Mouse (Mus musculus) megakaryocyte, embryonic 14.5 days (primary cell): Measurements from ENCODE around the gene Sec61a2. TPM values are rescaled to one million over a fixed set of nuclear protein-coding genes. Genes with fewer than 3 reads are reported as not detected.

ENCODE experiments used
- H3K27me3 ChIP-seq: replicated peaks from 2 replicates; pipeline ENCODE3; 2012; ENCODE audit warnings: inconsistent platforms
- H3K36me3 ChIP-seq: replicated peaks from 2 replicates; pipeline ENCODE3; 2012; ENCODE audit warnings: low read length, inconsistent platforms, mixed read lengths
- H3K4me1 ChIP-seq: 2 replicates; pipeline ENCODE4 v1.6.1; 2012; ENCODE audit warnings: inconsistent platforms
- H3K4me3 ChIP-seq: replicated peaks from 2 replicates; pipeline ENCODE3; 2012; ENCODE audit warnings: moderate library complexity, mild to moderate bottlenecking, inconsistent platforms
- H3K9me3 ChIP-seq: 2 replicates; pipeline ENCODE4 v1.6.1; 2012; ENCODE audit warnings: inconsistent platforms
- FLI1 ChIP-seq: IDR thresholded peaks from 2 replicates; pipeline ENCODE4 v1.6.1; 2012; ENCODE audit warnings: low read length, inconsistent platforms, mixed read lengths
- GATA1 ChIP-seq: IDR thresholded peaks from 3 replicates; pipeline ENCODE4 v1.6.1; 2012; ENCODE audit warnings: mixed read lengths, low read length, inconsistent platforms, borderline replicate concordance
- polyA plus RNA-seq: library from polyadenylated mRNA; stranded (reverse); fragments of >175 nt; gene quantifications from 2 replicates; pipeline ENCODE4 v1.2.3, GENCODE M21; 2012; ENCODE audit warnings: low replicate concordance; ENCODE audit not compliant: insufficient read depth

The Sec61a2 gene
- 0.56 TPM in 1 of 2 replicates, not detected in the other for polyA plus RNA-seq

DNA sequence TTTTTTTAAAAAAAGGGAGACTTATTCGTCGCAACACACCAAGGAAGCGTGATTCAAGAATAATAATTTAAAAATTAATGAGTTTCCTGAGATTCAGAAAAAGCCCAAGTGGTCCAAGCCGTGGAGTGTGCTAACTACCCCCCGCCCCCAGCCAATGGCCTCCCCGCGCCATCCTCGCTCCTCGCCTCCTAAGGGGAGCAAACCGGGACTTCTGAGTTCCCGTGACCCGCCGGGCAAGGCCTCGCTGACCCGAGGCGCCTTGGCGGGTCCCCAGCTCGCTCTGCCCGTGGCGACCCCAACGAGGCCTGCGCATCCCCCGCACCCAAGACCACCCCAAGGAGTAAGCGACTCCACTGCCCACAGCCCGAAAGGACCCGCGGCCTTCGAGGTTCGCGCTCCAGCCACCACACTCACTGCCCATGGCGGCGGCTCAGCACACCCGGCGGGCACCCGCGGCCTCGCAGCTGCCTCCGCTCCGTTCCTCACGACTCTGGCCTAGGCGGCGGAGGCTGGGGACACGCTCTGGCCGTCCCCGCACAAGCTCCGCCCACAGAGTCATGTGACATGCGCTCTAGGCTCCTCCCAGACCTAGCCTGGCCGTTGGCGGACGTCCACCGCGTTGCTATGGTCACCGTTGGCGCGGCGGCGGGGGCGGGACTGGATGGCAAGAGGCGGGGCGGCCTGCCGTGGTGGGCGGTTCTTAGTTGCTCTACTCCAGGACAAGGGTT lies at the start of gene Sec61a2:
Sec61a2 (minus strand) TSS at position 590 of the 728 bp plus-strand sequence.
- H3K4me3 ChIP-seq, result peak within 1 kb of the TSS; percentile 97
- peaks cover 21% of the 10 kb centered on the region for H3K36me3 ChIP-seq
- TF ChIP-seq GATA1 (no peak), FLI1 (no peak)
- H3K9me3 ChIP-seq, result no peaks in the 10 kb centered on the region
- H3K27me3 ChIP-seq, result peaks cover 3% of the 10 kb centered on the region
- H3K4me1 ChIP-seq, result peaks cover 23% of the 10 kb centered on the region

- Histone ChIP-seq H3K36me3 (no peaks in the 10 kb centered on the region), H3K4me3 (no peak overlapping the region), H3K9me3 (no peaks in the 10 kb centered on the region), H3K27me3 (peaks cover 7% of the 10 kb centered on the region), H3K4me1 (peaks cover 28% of the 10 kb centered on the region)
- TF ChIP-seq FLI1 (no peak), GATA1 (no peak)
These were observed 47.8 kb upstream of the Sec61a2 start for GRCm38 (mm10) chr2:5943071-5943470.

GRCm38 (mm10) chr2:5942416-5943032 lies 47.3 kb upstream of the Sec61a2 start, which contains the start of gene Dhtkd1:
Gene Dhtkd1 (minus strand): TSS chr2:5942792.
- no peak for TF ChIP-seq GATA1
- no peak for TF ChIP-seq FLI1
- Histone ChIP-seq H3K4me1 (peaks cover 28% of the 10 kb centered on the region), H3K4me3 (peak within 1 kb of the TSS; percentile 90), H3K9me3 (no peaks in the 10 kb centered on the region), H3K36me3 (no peaks in the 10 kb centered on the region), H3K27me3 (peaks cover 7% of the 10 kb centered on the region)

DNA sequence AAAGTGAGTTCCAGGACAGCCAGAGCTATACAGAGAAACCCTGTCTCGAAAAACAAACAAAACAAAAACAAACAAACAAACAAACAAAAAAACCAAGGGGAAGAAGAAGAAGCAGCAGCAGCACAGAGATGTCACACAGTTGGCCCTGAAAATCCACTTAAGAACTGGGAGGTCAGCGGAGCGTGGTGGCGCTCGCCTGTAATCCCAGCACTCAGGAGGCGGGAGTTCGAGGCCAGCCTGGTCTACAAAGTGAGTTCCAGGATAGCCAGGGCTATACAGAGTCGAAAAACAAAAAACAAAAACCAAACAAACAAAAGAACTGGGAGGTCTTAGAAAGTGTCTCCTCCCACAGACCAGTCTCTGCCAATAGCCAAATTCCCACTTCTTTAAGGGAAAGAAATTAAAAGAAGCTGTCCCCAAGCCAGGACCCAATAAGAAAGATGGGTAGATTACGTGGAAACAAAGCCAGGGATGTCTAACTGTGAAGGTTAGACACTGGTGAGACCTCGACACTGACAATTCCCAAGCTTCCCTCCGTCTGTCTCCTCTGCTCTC lies 46.7 kb upstream of the Sec61a2 start:
- Histone ChIP-seq H3K4me3 (peak overlapping the region; percentile 90), H3K36me3 (no peaks in the 10 kb centered on the region), H3K27me3 (peaks cover 7% of the 10 kb centered on the region), H3K4me1 (peaks cover 28% of the 10 kb centered on the region), H3K9me3 (no peaks in the 10 kb centered on the region)
- no peak for TF ChIP-seq GATA1
- no peak for TF ChIP-seq FLI1

- Histone ChIP-seq H3K4me1 (peaks cover 21% of the 10 kb centered on the region), H3K4me3 (no peak overlapping the region), H3K27me3 (peaks cover 7% of the 10 kb centered on the region), H3K9me3 (no peaks in the 10 kb centered on the region), H3K36me3 (no peaks in the 10 kb centered on the region)
- no peak for TF ChIP-seq FLI1
- no peak for TF ChIP-seq GATA1
These were observed 45.7 kb upstream of the Sec61a2 start for GRCm38 (mm10) chr2:5940936-5941335.

DNA sequence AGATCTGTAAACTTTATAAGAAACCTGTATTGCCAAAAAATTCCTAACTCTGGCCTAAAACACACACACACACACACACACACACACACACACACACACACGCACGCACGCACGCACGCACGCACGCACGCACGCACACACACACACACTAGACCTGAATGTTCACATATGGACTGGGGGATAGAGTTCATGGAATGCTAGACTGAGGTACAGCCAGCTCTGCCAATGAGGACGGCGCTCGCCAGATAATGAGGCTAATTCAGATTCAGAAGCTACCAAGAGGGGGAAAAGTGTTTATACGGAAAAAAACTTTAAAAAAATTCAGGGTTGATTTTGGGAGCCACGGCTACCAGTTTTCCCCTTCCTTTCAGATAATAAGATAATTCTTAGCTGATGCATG lies 44.7 kb upstream of the Sec61a2 start:
- Histone ChIP-seq H3K4me1 (peaks cover 13% of the 10 kb centered on the region), H3K27me3 (peaks cover 7% of the 10 kb centered on the region), H3K36me3 (no peaks in the 10 kb centered on the region), H3K9me3 (no peaks in the 10 kb centered on the region), H3K4me3 (no peak overlapping the region)
- no peak for TF ChIP-seq FLI1
- TF ChIP-seq GATA1, result no peak

- Histone ChIP-seq H3K9me3 (no peaks in the 10 kb centered on the region), H3K27me3 (peaks cover 7% of the 10 kb centered on the region), H3K4me1 (peaks cover 13% of the 10 kb centered on the region), H3K36me3 (no peaks in the 10 kb centered on the region), H3K4me3 (no peak overlapping the region)
- TF ChIP-seq FLI1, result no peak
- no peak for TF ChIP-seq GATA1
These were observed 44.1 kb upstream of the Sec61a2 start for GRCm38 (mm10) chr2:5939319-5939718.

DNA sequence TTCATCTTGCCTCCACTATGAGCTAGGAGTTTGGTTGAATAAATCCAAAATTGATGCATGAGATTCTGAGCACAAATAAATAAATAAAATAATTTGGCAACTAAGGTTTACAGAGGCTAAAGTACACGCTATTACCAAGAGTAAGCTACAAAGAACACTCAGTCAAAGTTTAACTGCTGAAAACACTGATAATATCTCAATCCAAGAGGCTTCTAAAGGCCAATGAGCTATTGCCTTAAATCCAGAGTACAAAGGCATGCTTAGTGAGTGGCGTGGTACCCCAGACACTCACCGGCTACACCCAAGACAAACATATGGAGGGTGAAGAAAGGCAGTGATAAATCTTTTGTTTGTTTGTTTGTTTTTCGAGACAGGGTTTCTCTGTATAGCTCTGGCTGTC lies 41.3 kb upstream of the Sec61a2 start:
- TF ChIP-seq FLI1, result no peak
- no peak for TF ChIP-seq GATA1
- Histone ChIP-seq H3K4me1 (no peaks in the 10 kb centered on the region; the same call in 1 of the 2 replicates), H3K27me3 (peaks cover 4% of the 10 kb centered on the region), H3K36me3 (no peaks in the 10 kb centered on the region), H3K4me3 (no peak overlapping the region), H3K9me3 (no peaks in the 10 kb centered on the region)

GRCm38 (mm10) chr2:5936068-5936467 lies 40.8 kb upstream of the Sec61a2 start:
- H3K9me3 ChIP-seq, result no peaks in the 10 kb centered on the region
- H3K4me1 ChIP-seq, result no peaks in the 10 kb centered on the region; the same call in 1 of the 2 replicates
- H3K27me3 ChIP-seq, result peaks cover 2% of the 10 kb centered on the region
- no peaks in the 10 kb centered on the region for H3K36me3 ChIP-seq
- H3K4me3 ChIP-seq, result no peak overlapping the region
- TF ChIP-seq GATA1 (no peak), FLI1 (no peak)

GRCm38 (mm10) chr2:5934936-5935335 lies 39.7 kb upstream of the Sec61a2 start:
- H3K4me3 ChIP-seq, result no peak overlapping the region
- no peaks in the 10 kb centered on the region for H3K9me3 ChIP-seq
- TF ChIP-seq FLI1, result no peak
- TF ChIP-seq GATA1, result no peak
- peaks cover 4% of the 10 kb centered on the region for H3K27me3 ChIP-seq
- no peaks in the 10 kb centered on the region for H3K36me3 ChIP-seq
- no peaks in the 10 kb centered on the region; the same call in none of the 2 replicates for H3K4me1 ChIP-seq
